Mouse (Mus musculus) megakaryocyte, embryonic 14.5 days (primary cell): ENCODE data around the gene Ddah2.

Experiments used
- FLI1 ChIP-seq: IDR thresholded peaks from 2 replicates; pipeline ENCODE4 v1.6.1; 2012; ENCODE audit warnings: low read length, inconsistent platforms, mixed read lengths
- GATA1 ChIP-seq: IDR thresholded peaks from 3 replicates; pipeline ENCODE4 v1.6.1; 2012; ENCODE audit warnings: mixed read lengths, low read length, inconsistent platforms, borderline replicate concordance

GRCm38 (mm10) chr17:35082841-35083576 lies 24.2 kb downstream of the Ddah2 start:
- no peak for TF ChIP-seq GATA1
- no peak for TF ChIP-seq FLI1
